Mouse (Mus musculus): ENCODE measurements at regions not wholly inside any gene's neighbourhood (a gene's known extent, or its start where the extent isn't known, plus 50 kb on each side); places are given as distances from the start of the nearest gene placed in this dataset.

DNA sequence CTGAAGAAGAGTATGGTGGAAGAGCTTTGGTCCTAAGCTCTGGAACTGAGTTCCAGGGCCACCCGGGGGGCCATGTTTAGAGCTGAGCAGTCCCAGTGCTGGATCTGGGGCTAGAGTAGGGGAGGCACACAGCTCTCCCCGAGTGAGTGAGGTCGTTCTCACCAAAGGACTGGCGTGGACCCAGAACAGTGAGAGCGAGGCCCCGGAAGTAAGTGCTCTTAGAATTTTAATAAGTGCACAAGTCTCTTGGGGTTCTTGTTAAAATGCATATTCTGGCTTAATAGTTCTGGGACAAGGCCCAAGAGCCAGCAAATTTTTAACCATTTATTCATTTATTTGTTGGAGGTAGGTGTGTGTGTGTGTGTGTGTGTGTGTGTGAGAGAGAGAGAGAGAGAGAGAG lies 57.4 kb upstream of the Smndc1 start:
- no peak for DNase-seq
- no peak overlapping the region for H3K4me3 ChIP-seq (ENCODE audit: low read depth, low read length)
- ATAC-seq, result no peak
- 74% methylated on average over 6 of the region's 6 CpGs for WGBS (ENCODE audit: insufficient replicate concordance)
- TF ChIP-seq EP300 (IDR thresholded peaks at IDR 0.05; ENCODE audit: low read depth) (no peak), CTCF (IDR thresholded peaks at IDR 0.05; ENCODE audit: low read depth) (no peak)
- no peak overlapping the region for H3K4me2 ChIP-seq (ENCODE audit: low read depth, low read length)
- H3K4me1 ChIP-seq (ENCODE audit: insufficient read depth), result peaks cover 3% of the 10 kb centered on the region
- no peaks in the 10 kb centered on the region for H3K27me3 ChIP-seq (ENCODE audit: insufficient read depth, low read length)
- H3K9me3 ChIP-seq (ENCODE audit: low read length), result no peaks in the 10 kb centered on the region
- no peaks in the 10 kb centered on the region for H3K36me3 ChIP-seq (replicated peaks; ENCODE audit: insufficient read depth, low read length)
- H3K9ac ChIP-seq (replicated peaks), result no peak overlapping the region
- H3K27ac ChIP-seq (ENCODE audit: low read depth), result peak overlapping the region; percentile 35; the same call in 1 of the 2 replicates

DNA sequence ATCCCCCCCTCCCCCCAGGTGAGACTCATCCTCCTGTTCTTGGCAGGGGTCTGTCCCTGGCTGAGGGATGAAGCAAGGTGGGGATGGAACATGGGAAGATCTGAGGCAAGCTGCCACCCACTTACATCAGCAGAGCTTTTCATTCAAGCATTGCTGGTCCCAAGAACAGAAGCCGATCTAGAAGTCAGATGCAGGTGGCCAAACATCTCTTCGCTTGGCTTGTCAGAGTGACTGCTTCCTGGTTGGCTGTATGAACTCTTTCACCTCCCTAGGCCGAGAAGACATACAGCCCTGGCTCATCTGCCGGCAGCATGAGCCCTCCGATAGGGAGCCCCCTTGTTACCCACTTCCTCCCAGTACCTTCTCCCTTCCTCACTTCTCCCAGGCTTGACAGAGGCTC lies 55.8 kb upstream of the Smndc1 start:
- TF ChIP-seq CTCF (IDR thresholded peaks at IDR 0.05; ENCODE audit: low read depth) (no peak), EP300 (IDR thresholded peaks at IDR 0.05; ENCODE audit: low read depth) (no peak)
- Histone ChIP-seq H3K4me1 (ENCODE audit: insufficient read depth) (peaks cover 3% of the 10 kb centered on the region), H3K9me3 (ENCODE audit: low read length) (no peaks in the 10 kb centered on the region), H3K27me3 (ENCODE audit: insufficient read depth, low read length) (no peaks in the 10 kb centered on the region), H3K27ac (ENCODE audit: low read depth) (peak overlapping the region; percentile 35; the same call in 1 of the 2 replicates), H3K4me3 (ENCODE audit: low read depth, low read length) (no peak overlapping the region), H3K4me2 (ENCODE audit: low read depth, low read length) (no peak overlapping the region), H3K36me3 (replicated peaks; ENCODE audit: insufficient read depth, low read length) (no peaks in the 10 kb centered on the region), H3K9ac (replicated peaks) (no peak overlapping the region)
- WGBS (ENCODE audit: insufficient replicate concordance), result 22% methylated on average over 5 of the region's 5 CpGs
- ATAC-seq, result peak; percentile 16; the same call in 1 of the 2 replicates
- no peak for DNase-seq

DNA sequence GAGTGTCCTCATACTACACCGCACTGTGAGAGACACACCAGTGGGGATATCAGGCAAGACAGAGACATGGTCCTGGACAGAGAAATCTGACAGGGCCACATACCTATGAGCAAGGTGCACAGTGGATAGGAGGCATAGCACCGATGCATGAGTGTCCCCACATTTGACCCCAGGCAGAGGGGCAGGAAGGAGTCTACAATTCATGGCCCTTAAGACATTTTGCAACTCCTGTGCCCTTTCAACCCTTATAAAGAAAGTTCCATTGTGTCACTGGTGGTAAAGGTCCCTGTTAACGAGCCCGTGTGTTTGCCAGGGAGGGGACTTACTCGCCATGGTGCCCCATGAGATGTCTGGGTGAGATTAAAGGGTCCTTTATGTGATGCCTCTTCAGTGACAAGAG lies 54.3 kb upstream of the Smndc1 start:
- Histone ChIP-seq H3K36me3 (replicated peaks; ENCODE audit: insufficient read depth, low read length) (no peaks in the 10 kb centered on the region), H3K4me3 (ENCODE audit: low read depth, low read length) (no peak overlapping the region), H3K9ac (replicated peaks) (no peak overlapping the region), H3K9me3 (ENCODE audit: low read length) (no peaks in the 10 kb centered on the region), H3K27ac (ENCODE audit: low read depth) (no peak overlapping the region), H3K4me2 (ENCODE audit: low read depth, low read length) (no peak overlapping the region), H3K27me3 (ENCODE audit: insufficient read depth, low read length) (no peaks in the 10 kb centered on the region), H3K4me1 (ENCODE audit: insufficient read depth) (peaks cover 3% of the 10 kb centered on the region)
- 72% methylated on average over 5 of the region's 5 CpGs for WGBS (ENCODE audit: insufficient replicate concordance)
- TF ChIP-seq CTCF (IDR thresholded peaks at IDR 0.05; ENCODE audit: low read depth) (no peak), EP300 (IDR thresholded peaks at IDR 0.05; ENCODE audit: low read depth) (no peak)
- ATAC-seq, result no peak
- no peak for DNase-seq

- peaks cover 4% of the 10 kb centered on the region for H3K4me1 ChIP-seq (ENCODE audit: insufficient read depth)
- ATAC-seq (no peak), DNase-seq (no peak)
- no peak overlapping the region for H3K9ac ChIP-seq (replicated peaks)
- H3K4me3 ChIP-seq (ENCODE audit: low read depth, low read length), result no peak overlapping the region
- no peaks in the 10 kb centered on the region for H3K36me3 ChIP-seq (replicated peaks; ENCODE audit: insufficient read depth, low read length)
- no peak for TF ChIP-seq CTCF (IDR thresholded peaks at IDR 0.05; ENCODE audit: low read depth)
- TF ChIP-seq EP300 (IDR thresholded peaks at IDR 0.05; ENCODE audit: low read depth), result no peak
- H3K4me2 ChIP-seq (ENCODE audit: low read depth, low read length), result no peak overlapping the region
- no peaks in the 10 kb centered on the region for H3K9me3 ChIP-seq (ENCODE audit: low read length)
- H3K27ac ChIP-seq (ENCODE audit: low read depth), result peak overlapping the region; percentile 78
- WGBS (ENCODE audit: insufficient replicate concordance), result 78% methylated on average over 22 of the region's 22 CpGs
- H3K27me3 ChIP-seq (ENCODE audit: insufficient read depth, low read length), result no peaks in the 10 kb centered on the region
Measured at GRCm38 (mm10) chr19:53442756-53443654, 52.6 kb upstream of the Smndc1 start.

DNA sequence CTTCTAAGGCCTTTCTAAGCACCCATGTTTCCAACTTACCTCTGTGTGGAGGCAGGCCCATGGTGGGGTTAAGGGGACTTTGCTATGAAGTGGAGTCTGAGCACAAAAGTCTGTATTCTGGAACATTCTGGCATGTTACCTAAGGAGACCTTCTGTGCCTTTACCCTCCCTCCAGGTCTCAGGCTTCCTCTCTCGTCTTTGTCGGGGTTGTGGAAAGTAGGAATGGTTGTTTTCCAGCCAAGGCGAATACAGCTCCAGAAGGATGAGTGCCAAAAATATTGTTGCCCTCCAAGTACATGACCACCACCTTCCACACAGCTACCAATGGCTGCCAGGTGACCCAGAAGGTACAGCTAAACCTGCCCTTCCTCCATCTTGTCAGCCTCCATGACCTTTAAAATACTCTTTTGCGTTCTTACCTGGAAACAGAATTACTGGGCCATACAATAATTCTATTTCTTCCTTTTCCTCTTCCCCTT lies 51.8 kb upstream of the Smndc1 start:
- TF ChIP-seq EP300 (IDR thresholded peaks at IDR 0.05; ENCODE audit: low read depth), result no peak
- TF ChIP-seq CTCF (IDR thresholded peaks at IDR 0.05; ENCODE audit: low read depth), result no peak
- Histone ChIP-seq H3K9ac (replicated peaks) (no peak overlapping the region), H3K4me1 (ENCODE audit: insufficient read depth) (peaks cover 11% of the 10 kb centered on the region), H3K9me3 (ENCODE audit: low read length) (no peaks in the 10 kb centered on the region), H3K27ac (ENCODE audit: low read depth) (peak overlapping the region; percentile 78), H3K36me3 (replicated peaks; ENCODE audit: insufficient read depth, low read length) (no peaks in the 10 kb centered on the region), H3K27me3 (ENCODE audit: insufficient read depth, low read length) (no peaks in the 10 kb centered on the region), H3K4me3 (ENCODE audit: low read depth, low read length) (no peak overlapping the region), H3K4me2 (ENCODE audit: low read depth, low read length) (no peak overlapping the region)
- no peak for ATAC-seq
- 87% methylated on average over 4 of the region's 4 CpGs for WGBS (ENCODE audit: insufficient replicate concordance)
- DNase-seq, result no peak

DNA sequence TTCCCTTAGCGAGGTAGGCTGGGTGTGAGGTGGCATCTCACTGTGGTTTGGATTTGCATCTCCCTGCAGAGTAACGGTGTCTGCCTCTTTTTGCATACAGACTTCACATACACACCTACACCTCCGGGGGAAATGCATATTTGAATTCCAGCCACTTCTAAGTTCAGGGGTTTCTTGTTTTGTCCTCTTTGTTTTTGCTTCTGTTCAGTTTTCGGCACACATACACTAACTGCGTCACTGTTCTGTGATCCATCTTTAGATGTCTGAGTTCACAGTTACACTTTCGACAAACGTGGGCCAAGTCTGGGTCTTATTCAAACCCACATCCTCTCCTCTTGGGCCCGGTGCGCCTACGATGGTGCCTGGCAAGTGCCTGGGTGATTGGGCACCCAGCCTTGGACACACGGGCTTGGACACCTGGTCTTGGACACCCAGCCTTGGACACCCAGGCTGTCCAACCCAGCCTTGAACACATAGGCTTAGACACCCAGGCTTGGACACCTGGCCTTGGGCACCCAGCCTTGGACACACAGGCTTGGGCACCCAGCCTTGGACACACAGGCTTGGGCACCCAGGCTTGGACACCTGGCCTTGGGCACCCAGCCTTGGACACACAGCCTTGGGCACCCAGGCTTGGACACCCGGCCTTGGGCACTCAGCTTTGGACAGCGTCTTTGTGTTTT lies 51.2 kb upstream of the Smndc1 start:
- no peak overlapping the region for H3K9ac ChIP-seq (replicated peaks)
- H3K4me3 ChIP-seq (ENCODE audit: low read depth, low read length), result no peak overlapping the region
- no peak for DNase-seq
- no peak overlapping the region for H3K4me2 ChIP-seq (ENCODE audit: low read depth, low read length)
- peak overlapping the region; percentile 78 for H3K27ac ChIP-seq (ENCODE audit: low read depth)
- no peak for TF ChIP-seq CTCF (IDR thresholded peaks at IDR 0.05; ENCODE audit: low read depth)
- no peaks in the 10 kb centered on the region for H3K27me3 ChIP-seq (ENCODE audit: insufficient read depth, low read length)
- H3K9me3 ChIP-seq (ENCODE audit: low read length), result no peaks in the 10 kb centered on the region
- 72% methylated on average over 13 of the region's 13 CpGs for WGBS (ENCODE audit: insufficient replicate concordance)
- ATAC-seq, result no peak
- H3K36me3 ChIP-seq (replicated peaks; ENCODE audit: insufficient read depth, low read length), result no peaks in the 10 kb centered on the region
- H3K4me1 ChIP-seq (ENCODE audit: insufficient read depth), result peaks cover 15% of the 10 kb centered on the region

Data from liver, postnatal 0 days (tissue).